Mouse (Mus musculus): Measurements from ENCODE around the gene Kdm4c.
"Not testable (repeated sequence)": the region's sequence is repeated elsewhere in the genome, so short reads cannot be mapped to it uniquely, and the experiment has no call there.

The Kdm4c gene

GRCm38 (mm10) chr4:74312858-74313257, 70.6 kb downstream of the Kdm4c start:
- DNase-seq (ENCODE audit: low spot score in 2 of 2), result no peak

GRCm38 (mm10) chr4:74315388-74315787, 73.1 kb downstream of the Kdm4c start:
- DNase-seq (ENCODE audit: low spot score in 2 of 2), result no peak

GRCm38 (mm10) chr4:74319313-74319712, 77.0 kb downstream of the Kdm4c start:
- DNase-seq (ENCODE audit: low spot score in 2 of 2), result no peak

GRCm38 (mm10) chr4:74357479-74357878, 115.2 kb downstream of the Kdm4c start:
- DNase-seq (ENCODE audit: low spot score in 2 of 2), result no peak

- DNase-seq (ENCODE audit: low spot score in 2 of 2), result no peak
Measured at GRCm38 (mm10) chr4:74360274-74360673, 118.0 kb downstream of the Kdm4c start.

GRCm38 (mm10) chr4:74386583-74386982, 144.3 kb downstream of the Kdm4c start:
- DNase-seq (ENCODE audit: low spot score in 2 of 2), result no peak

- DNase-seq (ENCODE audit: low spot score in 2 of 2), result no peak
Measured at GRCm38 (mm10) chr4:74393162-74393561, 150.9 kb downstream of the Kdm4c start.

- DNase-seq (ENCODE audit: low spot score in 2 of 2), result no peak
Measured at GRCm38 (mm10) chr4:74396562-74396961, 154.3 kb downstream of the Kdm4c start.

GRCm38 (mm10) chr4:74401617-74402313, 159.5 kb downstream of the Kdm4c start:
- not testable (repeated sequence) for DNase-seq (ENCODE audit: low spot score in 2 of 2)

- no peak for DNase-seq (ENCODE audit: low spot score in 2 of 2)
Measured at GRCm38 (mm10) chr4:74408731-74409130, 166.4 kb downstream of the Kdm4c start.

- no peak for DNase-seq (ENCODE audit: low spot score in 2 of 2)
Measured at GRCm38 (mm10) chr4:74419794-74420193, 177.5 kb downstream of the Kdm4c start.
